Mouse (Mus musculus): Measurements from ENCODE around the gene Taar4. TPM values are rescaled to one million over a fixed set of nuclear protein-coding genes. Genes with fewer than 3 reads are reported as not detected.

The Taar4 gene
- polyA plus RNA-seq, 1 experiment from 2014 or later, result not detected

DNA sequence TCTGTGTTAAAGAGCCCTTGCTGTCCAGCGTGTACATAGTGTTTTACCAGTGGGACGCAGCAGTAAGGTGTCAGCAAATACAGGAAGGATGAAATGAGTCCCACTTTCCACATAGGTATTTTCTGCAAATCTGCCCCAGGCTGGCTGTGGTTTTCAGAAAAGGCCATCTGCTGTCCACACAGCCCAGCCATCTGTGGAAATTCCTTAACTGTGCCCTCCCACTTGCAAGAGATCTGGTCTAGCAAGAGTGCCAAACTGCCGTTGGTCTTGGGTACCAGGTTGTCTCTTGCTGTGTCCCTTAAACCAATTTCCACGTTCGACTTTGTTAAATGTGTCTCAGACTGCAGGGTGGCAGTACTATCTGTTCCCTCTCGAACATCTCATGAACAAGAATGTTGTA is 8.6 kb upstream of the Taar4 start:
- no peaks in the 10 kb centered on the region for H3K27me3 ChIP-seq (replicated peaks; ENCODE audit: control insufficient read depth, insufficient read depth, low read length)
- H3K4me1 ChIP-seq (ENCODE audit: control insufficient read depth, insufficient read depth, low read length), result no peaks in the 10 kb centered on the region
- H3K36me3 ChIP-seq (ENCODE audit: control insufficient read depth, insufficient read depth, low read length), result no peaks in the 10 kb centered on the region
- WGBS, result 88% methylated on average over 6 of the region's 6 CpGs
- ATAC-seq (no peak), DNase-seq (ENCODE audit: low spot score) (no peak)
- no peak overlapping the region for H3K4me2 ChIP-seq (ENCODE audit: low read length)
- H3K9me3 ChIP-seq (replicated peaks; ENCODE audit: control insufficient read depth, low read length), result no peaks in the 10 kb centered on the region
- H3K27ac ChIP-seq (ENCODE audit: low read depth, low read length), result no peak overlapping the region
- no peak overlapping the region for H3K4me3 ChIP-seq (ENCODE audit: low read depth, low read length)
- H3K9ac ChIP-seq (ENCODE audit: low read length), result no peak overlapping the region

DNA sequence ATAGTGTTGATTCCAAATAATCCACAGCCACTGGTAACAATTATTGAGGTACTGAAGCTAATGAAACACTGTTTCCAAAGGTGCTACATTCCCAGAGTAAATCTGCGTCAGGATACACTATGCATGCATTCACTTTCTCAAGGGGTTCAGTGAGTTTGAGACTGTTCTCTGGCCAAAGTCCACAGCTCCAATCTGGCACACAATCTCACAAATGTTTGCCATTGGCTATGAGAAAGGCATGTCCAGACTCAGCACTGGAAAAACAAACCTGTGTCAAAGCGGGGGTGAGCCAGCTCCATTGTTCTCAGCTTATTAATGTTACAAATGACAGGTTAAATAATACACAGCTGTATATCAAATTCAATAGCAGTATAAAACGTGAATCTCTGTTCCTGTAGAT is 1.2 kb upstream of the Taar4 start:
- WGBS, result 67% methylated on average over 3 of the region's 3 CpGs
- no peak for ATAC-seq

DNA sequence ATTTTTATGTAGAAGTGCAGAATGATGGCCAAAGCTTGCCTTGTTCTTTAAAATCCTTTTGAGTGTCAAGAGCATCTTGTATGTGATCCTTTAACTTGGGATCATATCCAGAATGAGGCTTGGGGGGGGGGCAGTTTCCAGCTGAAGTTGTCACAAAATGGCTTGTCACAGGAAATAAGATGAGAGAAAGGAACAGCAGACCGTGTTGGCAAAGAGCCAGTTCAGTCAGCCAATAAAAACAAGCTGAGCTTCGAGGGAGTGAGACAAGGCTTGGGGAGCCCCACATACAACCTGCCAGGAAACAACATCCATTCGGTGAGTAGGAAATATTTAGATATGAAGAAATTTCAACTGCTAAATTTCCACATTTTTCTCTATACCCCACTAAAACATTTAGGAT is 3.1 kb downstream of the Taar4 start:
- 43% methylated on average over 3 of the region's 3 CpGs for WGBS
- H3K9ac ChIP-seq (ENCODE audit: low read length), result no peak overlapping the region
- DNase-seq (ENCODE audit: low spot score) (peak; percentile 63), ATAC-seq (peak; percentile 78; the same call in 1 of the 2 replicates)
- no peaks in the 10 kb centered on the region for H3K36me3 ChIP-seq (ENCODE audit: control insufficient read depth, insufficient read depth, low read length)
- H3K27me3 ChIP-seq (replicated peaks; ENCODE audit: control insufficient read depth, insufficient read depth, low read length), result no peaks in the 10 kb centered on the region
- no peaks in the 10 kb centered on the region for H3K4me1 ChIP-seq (ENCODE audit: control insufficient read depth, insufficient read depth, low read length)
- H3K9me3 ChIP-seq (replicated peaks; ENCODE audit: control insufficient read depth, low read length), result no peaks in the 10 kb centered on the region
- H3K4me2 ChIP-seq (ENCODE audit: low read length), result no peak overlapping the region
- no peak overlapping the region for H3K4me3 ChIP-seq (ENCODE audit: low read depth, low read length)
- no peak overlapping the region for H3K27ac ChIP-seq (ENCODE audit: low read depth, low read length)

More for the DNA sequence above, 1.2 kb upstream of the Taar4 start:
- Histone ChIP-seq H3K4me1 (ENCODE audit: control insufficient read depth, insufficient read depth, low read length) (no peaks in the 10 kb centered on the region), H3K27me3 (replicated peaks; ENCODE audit: control insufficient read depth, insufficient read depth, low read length) (no peaks in the 10 kb centered on the region), H3K4me2 (ENCODE audit: low read length) (no peak overlapping the region), H3K36me3 (ENCODE audit: control insufficient read depth, insufficient read depth, low read length) (no peaks in the 10 kb centered on the region), H3K4me3 (ENCODE audit: low read depth, low read length) (no peak overlapping the region), H3K9me3 (replicated peaks; ENCODE audit: control insufficient read depth, low read length) (no peaks in the 10 kb centered on the region), H3K27ac (ENCODE audit: low read depth, low read length) (no peak overlapping the region), H3K9ac (ENCODE audit: low read length) (no peak overlapping the region)
- DNase-seq (ENCODE audit: low spot score), result no peak

DNA sequence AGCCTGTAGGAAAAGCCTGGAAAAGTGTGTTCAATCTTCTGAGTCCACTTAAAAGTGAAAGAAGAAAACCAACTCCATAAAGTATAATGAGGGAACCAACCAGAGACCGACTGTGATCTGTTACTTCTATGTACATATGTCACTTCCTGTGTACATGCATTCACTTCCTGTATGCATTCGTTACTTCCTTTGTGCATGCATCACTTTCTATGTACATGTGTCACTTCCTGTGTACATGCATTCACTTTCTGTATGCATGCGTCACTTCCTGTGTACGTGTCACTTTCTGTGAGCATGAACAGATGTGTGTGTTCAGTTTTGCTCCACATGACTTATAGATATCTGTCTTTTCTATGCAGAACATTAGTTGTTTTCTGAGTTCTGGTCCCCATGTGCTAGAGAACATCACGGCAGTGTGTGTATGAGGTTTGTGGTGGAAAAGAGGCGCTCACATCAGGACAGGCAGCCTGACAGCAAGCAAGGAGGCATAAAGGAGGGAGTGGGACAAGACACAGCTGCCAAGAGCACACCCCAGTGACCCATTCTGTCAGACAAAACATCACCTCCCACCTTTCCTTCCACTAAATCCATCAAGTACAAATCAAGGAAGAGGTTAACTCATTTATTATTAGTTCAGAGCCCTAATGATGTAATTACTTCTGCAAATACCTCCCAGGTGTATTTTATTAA is 4.8 kb downstream of the Taar4 start:
- Histone ChIP-seq H3K27me3 (replicated peaks; ENCODE audit: control insufficient read depth, insufficient read depth, low read length) (no peaks in the 10 kb centered on the region), H3K4me1 (ENCODE audit: control insufficient read depth, insufficient read depth, low read length) (no peaks in the 10 kb centered on the region), H3K4me3 (ENCODE audit: low read depth, low read length) (no peak overlapping the region), H3K9me3 (replicated peaks; ENCODE audit: control insufficient read depth, low read length) (no peaks in the 10 kb centered on the region), H3K36me3 (ENCODE audit: control insufficient read depth, insufficient read depth, low read length) (no peaks in the 10 kb centered on the region), H3K9ac (ENCODE audit: low read length) (no peak overlapping the region), H3K27ac (ENCODE audit: low read depth, low read length) (no peak overlapping the region), H3K4me2 (ENCODE audit: low read length) (no peak overlapping the region)
- WGBS, result 95% methylated on average over 6 of the region's 6 CpGs
- ATAC-seq (no peak), DNase-seq (ENCODE audit: low spot score) (no peak)

DNA sequence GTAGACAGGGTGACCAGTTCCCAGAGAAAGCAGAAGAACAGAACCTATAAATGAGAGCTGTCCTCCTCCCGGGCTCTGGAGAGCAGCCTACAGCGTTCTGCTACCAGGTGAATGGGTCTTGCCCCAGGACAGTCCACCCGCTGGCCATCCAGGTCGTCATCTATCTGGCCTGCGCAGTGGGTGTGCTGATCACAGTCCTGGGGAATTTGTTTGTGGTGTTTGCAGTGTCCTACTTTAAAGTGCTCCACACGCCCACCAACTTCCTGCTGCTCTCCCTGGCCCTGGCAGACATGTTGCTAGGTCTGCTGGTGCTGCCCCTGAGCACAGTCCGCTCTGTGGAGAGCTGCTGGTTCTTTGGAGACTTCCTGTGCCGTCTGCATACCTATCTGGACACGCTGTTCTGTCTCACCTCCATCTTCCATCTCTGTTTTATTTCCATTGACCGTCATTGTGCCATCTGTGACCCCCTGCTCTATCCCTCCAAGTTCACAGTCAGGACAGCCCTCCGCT is 10.4 kb downstream of the Taar4 start, which contains the start of gene Taar5:
Gene Taar5 (plus strand): TSS at position 51 of the 510 bp plus-strand sequence.
- ATAC-seq (no peak), DNase-seq (ENCODE audit: low spot score) (no peak)
- H3K4me1 ChIP-seq (ENCODE audit: control insufficient read depth, insufficient read depth, low read length), result no peaks in the 10 kb centered on the region
- no peak within 1 kb of the TSS for H3K4me2 ChIP-seq (ENCODE audit: low read length)
- no peaks in the 10 kb centered on the region for H3K27me3 ChIP-seq (replicated peaks; ENCODE audit: control insufficient read depth, insufficient read depth, low read length)
- H3K9me3 ChIP-seq (replicated peaks; ENCODE audit: control insufficient read depth, low read length), result no peaks in the 10 kb centered on the region
- H3K4me3 ChIP-seq (ENCODE audit: low read depth, low read length), result no peak within 1 kb of the TSS
- WGBS, result 94% methylated on average over 11 of the region's 11 CpGs
- no peak within 1 kb of the TSS for H3K9ac ChIP-seq (ENCODE audit: low read length)
- no peak within 1 kb of the TSS for H3K27ac ChIP-seq (ENCODE audit: low read depth, low read length)
- no peaks in the 10 kb centered on the region for H3K36me3 ChIP-seq (ENCODE audit: control insufficient read depth, insufficient read depth, low read length)

DNA sequence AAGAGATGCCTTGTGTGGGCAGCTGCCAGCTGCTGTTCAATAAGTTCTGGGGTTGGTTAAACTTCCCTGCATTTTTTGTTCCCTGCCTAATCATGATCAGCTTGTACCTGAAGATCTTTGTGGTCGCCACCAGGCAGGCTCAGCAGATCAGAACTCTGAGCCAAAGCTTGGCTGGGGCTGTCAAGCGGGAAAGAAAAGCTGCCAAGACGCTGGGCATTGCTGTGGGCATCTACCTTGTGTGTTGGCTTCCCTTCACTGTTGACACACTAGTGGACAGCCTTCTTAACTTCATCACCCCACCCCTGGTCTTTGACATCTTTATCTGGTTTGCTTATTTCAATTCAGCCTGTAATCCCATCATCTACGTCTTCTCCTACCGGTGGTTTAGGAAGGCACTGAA is 11.0 kb downstream of the Taar4 start:
- Histone ChIP-seq H3K9me3 (replicated peaks; ENCODE audit: control insufficient read depth, low read length) (no peaks in the 10 kb centered on the region), H3K4me2 (ENCODE audit: low read length) (no peak overlapping the region), H3K27ac (ENCODE audit: low read depth, low read length) (no peak overlapping the region), H3K9ac (ENCODE audit: low read length) (no peak overlapping the region), H3K27me3 (replicated peaks; ENCODE audit: control insufficient read depth, insufficient read depth, low read length) (no peaks in the 10 kb centered on the region), H3K4me3 (ENCODE audit: low read depth, low read length) (no peak overlapping the region), H3K36me3 (ENCODE audit: control insufficient read depth, insufficient read depth, low read length) (no peaks in the 10 kb centered on the region), H3K4me1 (ENCODE audit: control insufficient read depth, insufficient read depth, low read length) (no peaks in the 10 kb centered on the region)
- WGBS, result 89% methylated on average over 5 of the region's 5 CpGs
- DNase-seq (ENCODE audit: low spot score) (no peak), ATAC-seq (no peak)

DNA sequence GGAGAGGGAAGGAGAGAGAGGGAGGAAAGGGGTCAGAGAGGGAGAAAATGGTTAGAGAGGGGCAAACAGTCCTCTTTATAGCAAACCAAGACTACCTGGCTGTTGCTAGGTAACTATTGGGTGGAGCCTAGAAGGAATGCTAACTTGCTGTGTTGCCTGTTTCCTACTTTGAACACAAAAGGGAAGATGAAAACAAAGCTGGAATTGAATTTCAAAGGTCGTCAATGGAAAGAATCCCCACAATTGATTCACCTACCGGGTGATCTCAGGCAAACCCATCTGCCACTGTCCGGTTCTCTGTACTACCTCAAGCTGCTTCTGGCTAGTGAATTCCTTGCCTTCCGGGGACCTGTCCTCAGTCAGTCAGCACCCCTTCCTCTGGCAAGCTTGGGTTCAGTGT is 17.7 kb downstream of the Taar4 start:
- no peaks in the 10 kb centered on the region for H3K9me3 ChIP-seq (replicated peaks; ENCODE audit: control insufficient read depth, low read length)
- no peak overlapping the region for H3K9ac ChIP-seq (ENCODE audit: low read length)
- H3K4me1 ChIP-seq (ENCODE audit: control insufficient read depth, insufficient read depth, low read length), result no peaks in the 10 kb centered on the region
- no peak for DNase-seq (ENCODE audit: low spot score)
- no peak for ATAC-seq
- H3K27ac ChIP-seq (ENCODE audit: low read depth, low read length), result no peak overlapping the region
- H3K27me3 ChIP-seq (replicated peaks; ENCODE audit: control insufficient read depth, insufficient read depth, low read length), result no peaks in the 10 kb centered on the region
- no peak overlapping the region for H3K4me2 ChIP-seq (ENCODE audit: low read length)
- 40% methylated on average over 4 of the region's 4 CpGs for WGBS
- no peaks in the 10 kb centered on the region for H3K36me3 ChIP-seq (ENCODE audit: control insufficient read depth, insufficient read depth, low read length)
- H3K4me3 ChIP-seq (ENCODE audit: low read depth, low read length), result no peak overlapping the region

DNA sequence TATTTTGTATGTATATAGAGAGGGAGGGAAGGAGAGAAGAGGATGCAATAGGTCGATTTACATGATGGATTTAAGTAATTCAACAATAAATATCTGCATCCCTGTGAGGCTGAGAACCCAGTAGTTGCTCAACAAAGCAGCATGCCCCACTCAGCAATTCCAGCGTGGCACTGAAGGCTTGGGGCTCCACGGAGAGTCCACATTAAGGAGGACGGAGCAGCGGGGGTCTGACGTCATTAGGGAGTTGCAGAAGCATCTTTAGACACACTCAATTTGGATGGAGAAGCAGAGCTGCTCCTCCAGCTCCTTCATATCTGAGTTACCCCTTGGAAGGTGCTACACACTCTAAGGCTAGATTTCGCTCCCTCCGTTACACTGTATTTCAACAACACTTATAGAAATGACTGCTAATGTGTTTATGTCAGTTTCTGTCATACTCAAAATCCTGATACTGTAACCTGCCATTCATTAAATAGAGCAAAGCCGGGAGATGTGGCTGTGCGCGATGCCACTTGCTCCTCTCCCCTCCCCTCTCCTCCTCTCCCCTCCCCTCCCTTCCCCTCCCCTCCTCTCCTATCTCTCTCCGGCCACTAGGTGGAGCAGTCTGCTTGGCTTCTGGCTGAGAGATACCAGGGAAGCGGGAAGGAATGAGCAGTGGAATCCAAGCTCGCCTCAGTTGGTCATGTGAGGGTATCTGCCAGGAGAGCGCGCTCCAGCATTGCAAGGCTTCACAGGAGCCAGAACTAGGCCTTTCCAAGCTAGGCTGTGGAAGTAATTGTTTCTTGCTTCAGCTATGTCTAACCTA is 18.8 kb downstream of the Taar4 start:
- Histone ChIP-seq H3K9me3 (replicated peaks; ENCODE audit: control insufficient read depth, low read length) (no peaks in the 10 kb centered on the region), H3K4me1 (ENCODE audit: control insufficient read depth, insufficient read depth, low read length) (no peaks in the 10 kb centered on the region), H3K4me3 (ENCODE audit: low read depth, low read length) (no peak overlapping the region), H3K4me2 (ENCODE audit: low read length) (no peak overlapping the region), H3K36me3 (ENCODE audit: control insufficient read depth, insufficient read depth, low read length) (no peaks in the 10 kb centered on the region), H3K27me3 (replicated peaks; ENCODE audit: control insufficient read depth, insufficient read depth, low read length) (no peaks in the 10 kb centered on the region), H3K9ac (ENCODE audit: low read length) (no peak overlapping the region), H3K27ac (ENCODE audit: low read depth, low read length) (no peak overlapping the region)
- DNase-seq (ENCODE audit: low spot score) (peak; percentile 82), ATAC-seq (peak; percentile 89)
- WGBS, result 44% methylated on average over 16 of the region's 16 CpGs

DNA sequence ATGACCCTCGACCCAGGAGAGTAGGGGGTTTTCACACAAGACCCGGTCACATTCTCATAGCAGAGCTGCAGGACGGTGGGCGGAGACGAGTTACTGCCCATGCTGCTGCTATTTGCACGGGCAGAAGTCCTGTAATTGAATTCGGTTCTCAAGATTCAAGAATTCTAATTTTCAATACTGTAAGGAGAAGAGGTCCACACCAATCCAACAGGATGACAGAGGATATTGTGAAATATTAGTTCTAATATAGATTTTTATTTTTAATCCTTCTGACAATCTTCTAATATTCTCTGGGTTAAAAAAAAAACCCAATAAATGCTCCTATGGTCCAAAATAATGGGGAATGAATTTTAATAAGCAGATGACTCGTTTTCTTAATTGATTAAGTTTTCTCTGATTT is 25.3 kb downstream of the Taar4 start, which contains the start of gene Taar6:
Gene Taar6 (minus strand): TSS at position 101 of the 400 bp plus-strand sequence.
- DNase-seq (ENCODE audit: low spot score) (no peak), ATAC-seq (no peak)
- Histone ChIP-seq H3K4me1 (ENCODE audit: control insufficient read depth, insufficient read depth, low read length) (no peaks in the 10 kb centered on the region), H3K36me3 (ENCODE audit: control insufficient read depth, insufficient read depth, low read length) (no peaks in the 10 kb centered on the region), H3K27me3 (replicated peaks; ENCODE audit: control insufficient read depth, insufficient read depth, low read length) (no peaks in the 10 kb centered on the region), H3K4me3 (ENCODE audit: low read depth, low read length) (no peak within 1 kb of the TSS), H3K27ac (ENCODE audit: low read depth, low read length) (no peak within 1 kb of the TSS), H3K4me2 (ENCODE audit: low read length) (no peak within 1 kb of the TSS), H3K9ac (ENCODE audit: low read length) (no peak within 1 kb of the TSS), H3K9me3 (replicated peaks; ENCODE audit: control insufficient read depth, low read length) (no peaks in the 10 kb centered on the region)
- WGBS, result 86% methylated on average over 8 of the region's 8 CpGs

Measured in forebrain, embryonic 14.5 days (tissue).